Mouse (Mus musculus): ENCODE measurements around the gene Pold4. TPM values are rescaled to one million over a fixed set of nuclear protein-coding genes. Genes with fewer than 3 reads are reported as not detected.

Pold4 gene
- polyA plus RNA-seq, 1 experiment from 2014 or later, result 20.4 TPM

- WGBS, result 45% methylated on average over 14 of the region's 14 CpGs
- Histone ChIP-seq H3K4me2 (no peak overlapping the region), H3K36me3 (replicated peaks) (no peaks in the 10 kb centered on the region), H3K27me3 (replicated peaks) (peaks cover 9% of the 10 kb centered on the region), H3K27ac (no peak overlapping the region), H3K4me1 (peaks cover 2% of the 10 kb centered on the region; the same call in 1 of the 2 replicates), H3K4me3 (no peak overlapping the region), H3K9me3 (no peaks in the 10 kb centered on the region), H3K9ac (no peak overlapping the region)
- ATAC-seq (replicated peaks), result no peak
Observed at GRCm38 (mm10) chr19:4220957-4221743, 10.5 kb upstream of the Pold4 start.

DNA sequence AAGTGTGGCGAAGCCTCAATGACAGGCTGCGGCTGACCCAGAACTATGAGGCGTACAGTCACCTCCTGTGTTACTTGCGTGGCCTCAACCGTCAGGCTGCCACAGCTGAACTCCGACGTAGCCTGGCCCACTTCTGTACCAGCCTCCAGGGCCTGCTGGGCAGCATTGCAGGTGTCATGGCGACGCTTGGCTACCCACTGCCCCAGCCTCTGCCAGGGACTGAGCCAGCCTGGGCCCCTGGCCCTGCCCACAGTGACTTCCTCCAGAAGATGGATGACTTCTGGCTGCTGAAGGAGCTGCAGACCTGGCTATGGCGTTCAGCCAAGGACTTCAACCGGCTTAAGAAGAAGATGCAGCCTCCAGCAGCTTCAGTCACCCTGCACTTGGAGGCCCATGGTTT, 9.5 kb upstream of the Pold4 start:
- Histone ChIP-seq H3K4me2 (no peak overlapping the region), H3K9me3 (no peaks in the 10 kb centered on the region), H3K27ac (no peak overlapping the region), H3K4me3 (no peak overlapping the region), H3K4me1 (no peaks in the 10 kb centered on the region), H3K36me3 (replicated peaks) (no peaks in the 10 kb centered on the region), H3K27me3 (replicated peaks) (peaks cover 1% of the 10 kb centered on the region), H3K9ac (no peak overlapping the region)
- no peak for ATAC-seq (replicated peaks)
- WGBS, result 82% methylated on average over 11 of the region's 11 CpGs

- 90% methylated on average over 7 of the region's 7 CpGs for WGBS
- Histone ChIP-seq H3K9me3 (no peaks in the 10 kb centered on the region), H3K4me3 (no peak overlapping the region), H3K4me2 (no peak overlapping the region), H3K27me3 (replicated peaks) (peaks cover 12% of the 10 kb centered on the region; the same call in 1 of the 2 replicates), H3K9ac (no peak overlapping the region), H3K27ac (no peak overlapping the region), H3K4me1 (peaks cover 4% of the 10 kb centered on the region), H3K36me3 (replicated peaks) (no peaks in the 10 kb centered on the region)
- no peak for ATAC-seq (replicated peaks)
Observed at GRCm38 (mm10) chr19:4226779-4227178, 4.9 kb upstream of the Pold4 start.

- H3K9me3 ChIP-seq, result no peaks in the 10 kb centered on the region
- no peak overlapping the region for H3K27ac ChIP-seq
- H3K4me2 ChIP-seq, result no peak overlapping the region
- H3K4me3 ChIP-seq, result no peak overlapping the region
- WGBS, result 65% methylated on average over 5 of the region's 5 CpGs
- ATAC-seq (replicated peaks), result no peak
- no peak overlapping the region for H3K9ac ChIP-seq
- peaks cover 8% of the 10 kb centered on the region for H3K4me1 ChIP-seq
- peaks cover 12% of the 10 kb centered on the region; the same call in 1 of the 2 replicates for H3K27me3 ChIP-seq (replicated peaks)
- H3K36me3 ChIP-seq (replicated peaks), result no peaks in the 10 kb centered on the region
Observed at GRCm38 (mm10) chr19:4227446-4227845, 4.3 kb upstream of the Pold4 start.

GRCm38 (mm10) chr19:4227894-4228678, 3.6 kb upstream of the Pold4 start:
- Histone ChIP-seq H3K4me1 (peaks cover 11% of the 10 kb centered on the region), H3K27ac (no peak overlapping the region), H3K9me3 (no peaks in the 10 kb centered on the region), H3K9ac (no peak overlapping the region), H3K4me2 (no peak overlapping the region), H3K36me3 (replicated peaks) (no peaks in the 10 kb centered on the region), H3K4me3 (no peak overlapping the region), H3K27me3 (replicated peaks) (peaks cover 12% of the 10 kb centered on the region; the same call in 1 of the 2 replicates)
- 21% methylated on average over 8 of the region's 8 CpGs for WGBS
- no peak for ATAC-seq (replicated peaks)

DNA sequence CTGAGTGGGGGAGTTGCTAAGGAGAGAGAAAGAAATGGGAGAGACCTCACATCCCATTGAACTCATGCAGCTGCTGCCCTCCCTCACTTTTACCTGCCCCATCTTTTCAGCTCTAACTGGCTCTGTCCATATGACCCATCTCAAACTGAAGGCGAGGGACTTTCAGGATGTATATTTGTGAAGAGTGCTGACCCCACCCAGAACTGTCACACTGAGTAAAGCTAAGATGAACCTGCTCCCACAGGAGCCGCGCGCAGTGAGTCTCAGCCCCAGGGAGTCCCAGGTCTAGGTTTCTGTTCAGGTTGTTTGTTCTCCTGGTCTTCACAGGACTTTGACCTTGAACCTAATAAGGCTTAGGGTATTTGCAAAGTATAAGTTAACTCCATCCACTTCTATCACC, 2.8 kb upstream of the Pold4 start:
- Histone ChIP-seq H3K4me3 (no peak overlapping the region), H3K27me3 (replicated peaks) (peaks cover 12% of the 10 kb centered on the region; the same call in 1 of the 2 replicates), H3K9ac (no peak overlapping the region), H3K4me2 (no peak overlapping the region), H3K27ac (no peak overlapping the region), H3K4me1 (peaks cover 11% of the 10 kb centered on the region), H3K36me3 (replicated peaks) (no peaks in the 10 kb centered on the region), H3K9me3 (no peaks in the 10 kb centered on the region)
- ATAC-seq (replicated peaks), result no peak
- WGBS, result 73% methylated on average over 4 of the region's 4 CpGs

DNA sequence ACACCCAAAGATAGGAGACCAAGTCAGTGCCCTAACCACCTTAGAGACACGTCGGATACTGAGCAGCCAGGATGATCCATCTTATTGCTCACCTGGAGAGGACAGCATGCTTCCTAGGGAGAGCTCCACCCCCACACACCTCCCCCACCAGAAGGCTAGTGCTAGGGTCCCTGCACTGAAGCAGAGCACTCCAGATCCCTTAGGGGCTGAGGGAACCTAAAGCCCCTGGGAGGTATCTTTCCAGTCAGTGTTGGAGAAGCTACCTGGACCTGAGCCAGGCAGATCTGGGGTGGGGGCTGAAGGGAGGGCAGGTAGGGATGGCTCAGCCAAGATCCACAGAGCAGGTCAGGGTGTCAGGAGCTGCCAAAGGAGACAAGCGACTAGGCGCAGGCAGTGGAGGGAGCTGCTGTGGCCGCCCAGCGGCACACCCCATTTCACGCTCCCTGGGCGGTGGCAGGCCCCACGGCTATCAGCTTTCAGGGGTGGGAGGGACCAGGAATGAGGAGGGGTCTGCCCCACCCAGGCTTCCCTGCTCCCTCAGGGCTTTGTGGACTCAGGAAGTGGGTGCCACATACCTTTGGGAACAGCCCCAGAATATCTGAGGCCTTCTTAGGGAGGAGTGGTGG, 2.1 kb upstream of the Pold4 start:
- WGBS, result 47% methylated on average over 9 of the region's 9 CpGs
- no peaks in the 10 kb centered on the region for H3K9me3 ChIP-seq
- ATAC-seq (replicated peaks), result no peak
- no peak overlapping the region for H3K9ac ChIP-seq
- peaks cover 12% of the 10 kb centered on the region; the same call in 1 of the 2 replicates for H3K27me3 ChIP-seq (replicated peaks)
- H3K4me1 ChIP-seq, result peaks cover 11% of the 10 kb centered on the region
- no peak overlapping the region for H3K27ac ChIP-seq
- no peaks in the 10 kb centered on the region for H3K36me3 ChIP-seq (replicated peaks)
- H3K4me2 ChIP-seq, result no peak overlapping the region
- H3K4me3 ChIP-seq, result no peak overlapping the region

- no peak overlapping the region for H3K4me2 ChIP-seq
- H3K4me3 ChIP-seq, result no peak overlapping the region
- H3K4me1 ChIP-seq, result peaks cover 11% of the 10 kb centered on the region
- no peaks in the 10 kb centered on the region for H3K36me3 ChIP-seq (replicated peaks)
- H3K27me3 ChIP-seq (replicated peaks), result peaks cover 12% of the 10 kb centered on the region; the same call in 1 of the 2 replicates
- WGBS, result 79% methylated on average over 8 of the region's 8 CpGs
- no peak for ATAC-seq (replicated peaks)
- no peaks in the 10 kb centered on the region for H3K9me3 ChIP-seq
- no peak overlapping the region for H3K27ac ChIP-seq
- H3K9ac ChIP-seq, result no peak overlapping the region
Observed at GRCm38 (mm10) chr19:4230415-4230814, 1.3 kb upstream of the Pold4 start.

- ATAC-seq (replicated peaks), result no peak; the same call in 1 of the 2 replicates
- Histone ChIP-seq H3K4me2 (peak overlapping the region; percentile 84), H3K9ac (peak overlapping the region; percentile 77), H3K4me1 (peaks cover 11% of the 10 kb centered on the region), H3K36me3 (replicated peaks) (no peaks in the 10 kb centered on the region), H3K9me3 (no peaks in the 10 kb centered on the region), H3K4me3 (peak overlapping the region; percentile 63), H3K27me3 (replicated peaks) (peaks cover 12% of the 10 kb centered on the region; the same call in 1 of the 2 replicates), H3K27ac (peak overlapping the region; percentile 79)
- 8% methylated on average over 2 of the region's 2 CpGs for WGBS
Observed at GRCm38 (mm10) chr19:4232186-4232572, 480 bp downstream of the Pold4 start.

GRCm38 (mm10) chr19:4232651-4233050, 952 bp downstream of the Pold4 start:
- Histone ChIP-seq H3K9me3 (no peaks in the 10 kb centered on the region), H3K4me3 (peak overlapping the region; percentile 63), H3K27ac (peak overlapping the region; percentile 79; the same call in 1 of the 2 replicates), H3K4me1 (peaks cover 11% of the 10 kb centered on the region), H3K36me3 (replicated peaks) (no peaks in the 10 kb centered on the region), H3K9ac (peak overlapping the region; percentile 77; the same call in 1 of the 2 replicates), H3K4me2 (peak overlapping the region; percentile 84), H3K27me3 (replicated peaks) (peaks cover 12% of the 10 kb centered on the region; the same call in 1 of the 2 replicates)
- ATAC-seq (replicated peaks), result no peak
- WGBS, result 83% methylated on average over 7 of the region's 7 CpGs

DNA sequence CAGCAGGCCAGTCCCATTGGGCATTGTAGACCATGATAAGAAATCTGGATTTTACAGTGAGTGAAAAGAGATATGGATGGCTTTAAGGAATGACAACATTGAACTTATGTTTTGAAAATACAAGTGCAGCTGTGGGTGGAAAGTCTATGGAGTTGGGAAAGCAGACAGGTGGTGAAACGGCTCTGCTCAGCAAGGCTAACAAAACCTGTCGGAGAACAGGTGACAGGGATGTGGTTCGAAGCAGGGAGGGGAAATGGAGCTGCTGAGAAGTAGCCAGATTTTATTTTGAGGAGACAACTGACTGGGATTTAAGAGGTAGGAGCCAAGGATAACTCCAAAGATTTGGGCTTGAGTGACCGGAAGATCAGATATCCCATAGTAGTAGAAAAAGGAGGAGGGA, 2.8 kb downstream of the Pold4 start:
- no peak overlapping the region for H3K4me2 ChIP-seq
- WGBS, result 78% methylated on average over 4 of the region's 4 CpGs
- no peaks in the 10 kb centered on the region for H3K9me3 ChIP-seq
- H3K9ac ChIP-seq, result no peak overlapping the region
- H3K27me3 ChIP-seq (replicated peaks), result peaks cover 3% of the 10 kb centered on the region; the same call in 1 of the 2 replicates
- H3K4me1 ChIP-seq, result peaks cover 11% of the 10 kb centered on the region
- H3K27ac ChIP-seq, result no peak overlapping the region
- no peak for ATAC-seq (replicated peaks)
- no peak overlapping the region for H3K4me3 ChIP-seq
- no peaks in the 10 kb centered on the region for H3K36me3 ChIP-seq (replicated peaks)

DNA sequence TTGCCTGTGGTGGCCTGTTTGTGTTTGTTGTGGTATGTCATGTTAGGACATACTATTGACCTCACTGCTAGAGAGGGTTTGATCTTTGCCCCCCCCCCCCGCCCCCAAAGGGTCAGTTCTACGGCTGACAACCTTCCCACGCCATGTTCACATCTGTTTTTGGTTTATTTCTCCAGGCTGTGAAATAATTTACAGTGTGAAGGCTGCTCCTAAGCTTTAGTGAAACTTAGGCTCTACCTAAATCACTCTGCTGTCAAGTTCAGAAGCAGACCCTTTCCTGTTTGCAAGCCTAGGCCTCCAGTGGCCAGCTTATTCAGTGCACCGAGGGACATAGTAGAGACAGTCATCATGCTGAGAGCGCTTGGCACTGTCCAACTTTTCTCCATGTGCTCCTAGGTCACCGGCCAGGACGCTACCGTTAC, 8.6 kb downstream of the Pold4 start:
- Histone ChIP-seq H3K4me1 (no peaks in the 10 kb centered on the region), H3K4me3 (no peak overlapping the region), H3K4me2 (no peak overlapping the region), H3K9ac (no peak overlapping the region), H3K27me3 (replicated peaks) (no peaks in the 10 kb centered on the region), H3K27ac (no peak overlapping the region), H3K36me3 (replicated peaks) (no peaks in the 10 kb centered on the region), H3K9me3 (no peaks in the 10 kb centered on the region)
- WGBS, result 88% methylated on average over 8 of the region's 8 CpGs
- ATAC-seq (replicated peaks), result no peak
